Mouse (Mus musculus): ENCODE data around the gene Plin3.

Gene Plin3

GRCm38 (mm10) chr17:56300186-56300585, 7.5 kb upstream of the Plin3 start, which contains the start of gene Arrdc5:
Arrdc5 (minus strand) TSS chr17:56300286.
- no peak for DNase-seq

- DNase-seq: no peak
These were observed 5.6 kb upstream of the Plin3 start for GRCm38 (mm10) chr17:56298238-56298637.

- no peak for DNase-seq
These were observed 3.5 kb upstream of the Plin3 start for GRCm38 (mm10) chr17:56296201-56296600.

GRCm38 (mm10) chr17:56294241-56294640, 1.6 kb upstream of the Plin3 start:
- no peak for DNase-seq

- no peak for DNase-seq
These were observed 618 bp upstream of the Plin3 start for GRCm38 (mm10) chr17:56293291-56293690.

GRCm38 (mm10) chr17:56291826-56292475, 722 bp downstream of the Plin3 start:
- DNase-seq: no peak

GRCm38 (mm10) chr17:56291171-56291511, 1.5 kb downstream of the Plin3 start:
- DNase-seq: peak; percentile 94

GRCm38 (mm10) chr17:56290388-56291170, 2.1 kb downstream of the Plin3 start:
- peak; percentile 100 for DNase-seq

- DNase-seq: peak; percentile 55
These were observed 3.0 kb downstream of the Plin3 start for GRCm38 (mm10) chr17:56289371-56290331.

- DNase-seq: no peak
These were observed 3.8 kb downstream of the Plin3 start for GRCm38 (mm10) chr17:56288866-56289265.

GRCm38 (mm10) chr17:56287830-56288229, 4.8 kb downstream of the Plin3 start:
- DNase-seq: peak; percentile 58

- DNase-seq: no peak
These were observed 6.7 kb downstream of the Plin3 start for GRCm38 (mm10) chr17:56285995-56286394.

GRCm38 (mm10) chr17:56283316-56283715, 9.4 kb downstream of the Plin3 start:
- no peak for DNase-seq

- DNase-seq: no peak
These were observed 9.9 kb downstream of the Plin3 start for GRCm38 (mm10) chr17:56282802-56283201.

GRCm38 (mm10) chr17:56281193-56281592, 11.5 kb downstream of the Plin3 start:
- no peak for DNase-seq

GRCm38 (mm10) chr17:56279481-56280155, 13.1 kb downstream of the Plin3 start:
- no peak for DNase-seq

- DNase-seq: no peak
These were observed 14.3 kb downstream of the Plin3 start for GRCm38 (mm10) chr17:56278340-56278739.

GRCm38 (mm10) chr17:56277567-56277893, 15.1 kb downstream of the Plin3 start:
- no peak for DNase-seq

- DNase-seq: peak; percentile 90
These were observed 15.8 kb downstream of the Plin3 start, which contains the start of gene Ticam1 for GRCm38 (mm10) chr17:56276643-56277566. Ticam1 (minus strand) TSS chr17:56276786.

- no peak for DNase-seq
These were observed 16.7 kb downstream of the Plin3 start for GRCm38 (mm10) chr17:56275842-56276480.

- DNase-seq: no peak
These were observed 18.7 kb downstream of the Plin3 start for GRCm38 (mm10) chr17:56273986-56274385.
